Mouse (Mus musculus): Measurements from ENCODE around the gene Cldn19. TPM values are rescaled to one million over a fixed set of nuclear protein-coding genes. Genes with fewer than 3 reads are reported as not detected.
A peak's percentile ranks its signal among the peaks of the same experiment; 100 is the strongest.

Gene Cldn19
- polyA plus RNA-seq, 1 experiment from 2014 or later = not detected

- no peak overlapping the region for H3K4me3 ChIP-seq (ENCODE audit: low read depth, low read length)
- no peaks in the 10 kb centered on the region for H3K9me3 ChIP-seq (ENCODE audit: low read length)
- H3K9ac ChIP-seq (replicated peaks) = no peak overlapping the region
- no peak overlapping the region for H3K27ac ChIP-seq (ENCODE audit: low read depth)
- DNase-seq = no peak
- H3K4me1 ChIP-seq (ENCODE audit: insufficient read depth) = peaks cover 6% of the 10 kb centered on the region
- no peaks in the 10 kb centered on the region for H3K27me3 ChIP-seq (ENCODE audit: insufficient read depth, low read length)
- no peak overlapping the region for H3K4me2 ChIP-seq (ENCODE audit: low read depth, low read length)
- H3K36me3 ChIP-seq (replicated peaks; ENCODE audit: insufficient read depth, low read length) = peaks cover 20% of the 10 kb centered on the region; the same call in 1 of the 2 replicates
- TF ChIP-seq CTCF (IDR thresholded peaks at IDR 0.05; ENCODE audit: low read depth) (no peak), EP300 (IDR thresholded peaks at IDR 0.05; ENCODE audit: low read depth) (no peak)
- WGBS (ENCODE audit: insufficient replicate concordance) = 89% methylated on average over 11 of the region's 11 CpGs
- no peak for ATAC-seq
Observed at GRCm38 (mm10) chr4:119226751-119227150, 28.5 kb upstream of the Cldn19 start.

- 0 out of 2 replicates have a peak, but pooled peaks cover 2% of the 10 kb centered on the region for H3K36me3 ChIP-seq (replicated peaks; ENCODE audit: insufficient read depth, low read length)
- H3K4me3 ChIP-seq (ENCODE audit: low read depth, low read length) = peak within 1 kb of the TSS; percentile 87
- DNase-seq (peak; percentile 98), ATAC-seq (peak; percentile 95)
- TF ChIP-seq EP300 (IDR thresholded peaks at IDR 0.05; ENCODE audit: low read depth) (no peak), CTCF (IDR thresholded peaks at IDR 0.05; ENCODE audit: low read depth) (no peak)
- H3K27ac ChIP-seq (ENCODE audit: low read depth) = peak within 1 kb of the TSS; percentile 66
- H3K27me3 ChIP-seq (ENCODE audit: insufficient read depth, low read length) = no peaks in the 10 kb centered on the region
- whole genome bisulfite sequencing (ENCODE audit: insufficient replicate concordance) = under 1% methylated on average over 61 of the region's 71 CpGs
- H3K9ac ChIP-seq (replicated peaks) = peak within 1 kb of the TSS; percentile 88
- no peaks in the 10 kb centered on the region for H3K9me3 ChIP-seq (ENCODE audit: low read length)
- H3K4me1 ChIP-seq (ENCODE audit: insufficient read depth) = peaks cover 11% of the 10 kb centered on the region
- peak within 1 kb of the TSS; percentile 97 for H3K4me2 ChIP-seq (ENCODE audit: low read depth, low read length)
Observed at GRCm38 (mm10) chr4:119232410-119233255, 22.6 kb upstream of the Cldn19 start, which contains the start of the genes AU022252 and P3h1. Gene AU022252 (minus strand): TSS chr4:119232712. Gene P3h1 (plus strand): TSS chr4:119232915.

- Histone ChIP-seq H3K4me1 (ENCODE audit: insufficient read depth) (peaks cover 11% of the 10 kb centered on the region), H3K4me2 (ENCODE audit: low read depth, low read length) (peak overlapping the region; percentile 97), H3K9me3 (ENCODE audit: low read length) (no peaks in the 10 kb centered on the region), H3K36me3 (replicated peaks; ENCODE audit: insufficient read depth, low read length) (0 out of 2 replicates have a peak, but pooled peaks cover 3% of the 10 kb centered on the region), H3K27ac (ENCODE audit: low read depth) (peak overlapping the region; percentile 42), H3K9ac (replicated peaks) (peak overlapping the region; percentile 76), H3K27me3 (ENCODE audit: insufficient read depth, low read length) (no peaks in the 10 kb centered on the region), H3K4me3 (ENCODE audit: low read depth, low read length) (peak overlapping the region; percentile 87)
- no peak for TF ChIP-seq EP300 (IDR thresholded peaks at IDR 0.05; ENCODE audit: low read depth)
- peak; percentile 31; the same call in 1 of the 2 replicates for TF ChIP-seq CTCF (IDR thresholded peaks at IDR 0.05; ENCODE audit: low read depth)
- DNase-seq (peak; percentile 57), ATAC-seq (peak; percentile 42)
- under 1% methylated on average over 35 of the region's 36 CpGs for WGBS (ENCODE audit: insufficient replicate concordance)
Observed at GRCm38 (mm10) chr4:119233256-119233901, 21.8 kb upstream of the Cldn19 start.

- 0 out of 2 replicates have a peak, but pooled peaks cover 3% of the 10 kb centered on the region for H3K36me3 ChIP-seq (replicated peaks; ENCODE audit: insufficient read depth, low read length)
- TF ChIP-seq CTCF (IDR thresholded peaks at IDR 0.05; ENCODE audit: low read depth) (no peak), EP300 (IDR thresholded peaks at IDR 0.05; ENCODE audit: low read depth) (no peak)
- WGBS (ENCODE audit: insufficient replicate concordance) = 70% methylated on average over 3 of the region's 3 CpGs
- ATAC-seq (no peak), DNase-seq (no peak)
- no peaks in the 10 kb centered on the region for H3K9me3 ChIP-seq (ENCODE audit: low read length)
- peak overlapping the region; percentile 76 for H3K9ac ChIP-seq (replicated peaks)
- H3K4me1 ChIP-seq (ENCODE audit: insufficient read depth) = peaks cover 11% of the 10 kb centered on the region
- H3K4me3 ChIP-seq (ENCODE audit: low read depth, low read length) = peak overlapping the region; percentile 87; the same call in 1 of the 2 replicates
- no peaks in the 10 kb centered on the region for H3K27me3 ChIP-seq (ENCODE audit: insufficient read depth, low read length)
- no peak overlapping the region for H3K27ac ChIP-seq (ENCODE audit: low read depth)
- peak overlapping the region; percentile 97; the same call in 1 of the 2 replicates for H3K4me2 ChIP-seq (ENCODE audit: low read depth, low read length)
Observed at GRCm38 (mm10) chr4:119234348-119234747, 20.9 kb upstream of the Cldn19 start.

GRCm38 (mm10) chr4:119238661-119239060 lies 16.6 kb upstream of the Cldn19 start:
- no peak overlapping the region for H3K4me3 ChIP-seq (ENCODE audit: low read depth, low read length)

More at GRCm38 (mm10) chr4:119238661-119239060, 16.6 kb upstream of the Cldn19 start:
- peaks cover 7% of the 10 kb centered on the region for H3K4me1 ChIP-seq (ENCODE audit: insufficient read depth)
- TF ChIP-seq CTCF (IDR thresholded peaks at IDR 0.05; ENCODE audit: low read depth) = no peak
- no peak for TF ChIP-seq EP300 (IDR thresholded peaks at IDR 0.05; ENCODE audit: low read depth)
- 51% methylated on average over 3 of the region's 3 CpGs for WGBS (ENCODE audit: insufficient replicate concordance)
- H3K9me3 ChIP-seq (ENCODE audit: low read length) = no peaks in the 10 kb centered on the region
- no peaks in the 10 kb centered on the region for H3K27me3 ChIP-seq (ENCODE audit: insufficient read depth, low read length)
- H3K9ac ChIP-seq (replicated peaks) = no peak overlapping the region
- peak overlapping the region; percentile 51 for H3K4me2 ChIP-seq (ENCODE audit: low read depth, low read length)
- ATAC-seq = 0 out of 2 replicates have a peak, but pooled peaks have one; percentile 40
- no peak overlapping the region for H3K27ac ChIP-seq (ENCODE audit: low read depth)
- DNase-seq = no peak
- H3K36me3 ChIP-seq (replicated peaks; ENCODE audit: insufficient read depth, low read length) = 0 out of 2 replicates have a peak, but pooled peaks cover 3% of the 10 kb centered on the region
